Comparison of ENCODE assay signal across 8 mouse cellular contexts in genomic region chr11:74831191-74831605, GRCm38 (mm10). TPM values are rescaled to one million over a fixed set of nuclear protein-coding genes. Genes with fewer than 3 reads are reported as not detected.
DNase-seq lines count a peak whose midpoint lies in the region; ATAC-seq and TF ChIP-seq lines count a peak whose summit lies in the region.

No protein-coding gene starts in this region.

- no peaks in the 10 kb centered on the region for H3K27me3 ChIP-seq in embryonic facial prominence, embryonic 15.5 days
- no peaks in the 10 kb centered on the region for H3K27me3 ChIP-seq in hindbrain, embryonic 11.5 days (ENCODE audit: control insufficient read depth, insufficient read depth, low read length)
- H3K27me3 ChIP-seq in limb, embryonic 14.5 days (ENCODE audit: control insufficient read depth, insufficient read depth, low read length) = no peaks in the 10 kb centered on the region
- H3K27me3 ChIP-seq in midbrain, embryonic 15.5 days (replicated peaks) = no peaks in the 10 kb centered on the region

- peak; percentile 98 for DNase-seq in heart, adult 11 months
- no peak for DNase-seq in heart, adult 8-10 months (ENCODE audit: low spot score)
- peak; percentile 75 for DNase-seq in adrenal gland, postnatal 14 days
- DNase-seq in hindbrain, embryonic 11.5 days (ENCODE audit: low spot score) = peak; percentile 66
- DNase-seq in limb, embryonic 14.5 days (ENCODE audit: low spot score) = peak; percentile 10
- peak; percentile 67 for DNase-seq in testis, postnatal 14 days (ENCODE audit: low spot score)

- H3K9ac ChIP-seq in embryonic facial prominence, embryonic 15.5 days = peak overlapping the region; percentile 75
- H3K9ac ChIP-seq in hindbrain, embryonic 11.5 days (ENCODE audit: low read depth, low read length) = peak overlapping the region; percentile 72
- peak overlapping the region; percentile 81 for H3K9ac ChIP-seq in limb, embryonic 14.5 days (ENCODE audit: low read depth, low read length, severe bottlenecking)
- H3K9ac ChIP-seq in midbrain, embryonic 15.5 days = peak overlapping the region; percentile 87

- ATAC-seq in embryonic facial prominence, embryonic 15.5 days (ENCODE audit: insufficient number of reproducible peaks, low FRiP score, low TSS enrichment, low read depth) = no peak
- peak; percentile 1 for ATAC-seq in hindbrain, embryonic 11.5 days (ENCODE audit: low FRiP score)
- no peak for ATAC-seq in limb, embryonic 14.5 days (ENCODE audit: low FRiP score, low read depth)
- 0 out of 2 replicates have a peak, but pooled peaks have one; percentile 7 for ATAC-seq in midbrain, embryonic 15.5 days (replicated peaks)

- H3K36me3 ChIP-seq in embryonic facial prominence, embryonic 15.5 days = no peaks in the 10 kb centered on the region
- H3K36me3 ChIP-seq in hindbrain, embryonic 11.5 days (ENCODE audit: control insufficient read depth, insufficient read depth, low read length) = no peaks in the 10 kb centered on the region
- H3K36me3 ChIP-seq in limb, embryonic 14.5 days (ENCODE audit: control insufficient read depth, insufficient read depth, low read length) = no peaks in the 10 kb centered on the region
- no peaks in the 10 kb centered on the region for H3K36me3 ChIP-seq in midbrain, embryonic 15.5 days (replicated peaks)

- H3K9me3 ChIP-seq in embryonic facial prominence, embryonic 15.5 days (replicated peaks) = no peaks in the 10 kb centered on the region
- no peaks in the 10 kb centered on the region for H3K9me3 ChIP-seq in hindbrain, embryonic 11.5 days (ENCODE audit: control insufficient read depth, low read length)
- no peaks in the 10 kb centered on the region for H3K9me3 ChIP-seq in limb, embryonic 14.5 days (ENCODE audit: control insufficient read depth, low read length)
- no peaks in the 10 kb centered on the region for H3K9me3 ChIP-seq in midbrain, embryonic 15.5 days

- under 1% methylated on average over 35 of the region's 35 CpGs for whole genome bisulfite sequencing in embryonic facial prominence, embryonic 15.5 days
- under 1% methylated on average over 35 of the region's 35 CpGs for WGBS in hindbrain, embryonic 11.5 days
- WGBS in limb, embryonic 14.5 days = under 1% methylated on average over 35 of the region's 35 CpGs
- under 1% methylated on average over 35 of the region's 35 CpGs for WGBS in midbrain, embryonic 15.5 days

- H3K4me2 ChIP-seq in embryonic facial prominence, embryonic 15.5 days (replicated peaks) = peak overlapping the region; percentile 85
- peak overlapping the region; percentile 58 for H3K4me2 ChIP-seq in hindbrain, embryonic 11.5 days (replicated peaks; ENCODE audit: low read depth, low read length)
- H3K4me2 ChIP-seq in limb, embryonic 14.5 days (replicated peaks; ENCODE audit: low read depth, low read length, severe bottlenecking) = peak overlapping the region; percentile 79
- peak overlapping the region; percentile 87 for H3K4me2 ChIP-seq in midbrain, embryonic 15.5 days

- peaks cover 47% of the 10 kb centered on the region for H3K4me1 ChIP-seq in embryonic facial prominence, embryonic 15.5 days
- H3K4me1 ChIP-seq in hindbrain, embryonic 11.5 days (replicated peaks; ENCODE audit: control insufficient read depth, insufficient read depth, low read length) = peaks cover 13% of the 10 kb centered on the region
- H3K4me1 ChIP-seq in limb, embryonic 14.5 days (ENCODE audit: control insufficient read depth, insufficient read depth, low read length) = peaks cover 35% of the 10 kb centered on the region
- H3K4me1 ChIP-seq in midbrain, embryonic 15.5 days = peaks cover 37% of the 10 kb centered on the region

- peak overlapping the region; percentile 97 for H3K27ac ChIP-seq in embryonic facial prominence, embryonic 15.5 days (replicated peaks)
- H3K27ac ChIP-seq in hindbrain, embryonic 11.5 days (ENCODE audit: low read depth, low read length) = peak overlapping the region; percentile 89
- peak overlapping the region; percentile 79 for H3K27ac ChIP-seq in limb, embryonic 14.5 days (replicated peaks; ENCODE audit: low read depth, low read length)
- H3K27ac ChIP-seq in midbrain, embryonic 15.5 days = peak overlapping the region; percentile 96

- peak overlapping the region; percentile 96 for H3K4me3 ChIP-seq in embryonic facial prominence, embryonic 15.5 days (replicated peaks)
- peak overlapping the region; percentile 74 for H3K4me3 ChIP-seq in hindbrain, embryonic 11.5 days (ENCODE audit: low read depth, low read length)
- H3K4me3 ChIP-seq in limb, embryonic 14.5 days (replicated peaks; ENCODE audit: low read length) = peak overlapping the region; percentile 91
- H3K4me3 ChIP-seq in midbrain, embryonic 15.5 days = peak overlapping the region; percentile 92

- no peak for TF ChIP-seq POLR2A in limb, embryonic 14.5 days (IDR thresholded peaks at IDR 0.05; ENCODE audit: borderline replicate concordance, extremely low read depth, insufficient read depth, insufficient read length)

RNA-seq across cellular contexts. Expression of gene Mnt, which starts 0.5 kb away (rescaled TPM):
- 10 to 100 TPM in 3 of 4 experiments, 1 to 10 TPM in 1; 7.4 to 13.4 (median 10.2) TPM for total RNA-seq in heart, adult 8-10 months (2022)
- 22.8 and 29.9 TPM in 2 replicates for total RNA-seq in adrenal gland, postnatal 14 days (2021)
- polyA plus RNA-seq in embryonic facial prominence, embryonic 15.5 days (2015; fragmentation: Nextera tagmentation; extraction: Ambion mirVana) = 6.3 and 6.9 TPM in 2 replicates
- 4.8 and 5.0 TPM in 2 replicates for polyA plus RNA-seq in hindbrain, embryonic 11.5 days (2014; fragmentation: Nextera tagmentation; extraction: Ambion mirVana)
- 17.9 and 25.0 TPM in 2 replicates for polyA plus RNA-seq in limb, embryonic 14.5 days (2012; rRNA removed)
- polyA plus RNA-seq in limb, embryonic 14.5 days (2014; fragmentation: Nextera tagmentation; extraction: Ambion mirVana) = 6.0 and 7.1 TPM in 2 replicates
- polyA plus RNA-seq in midbrain, embryonic 15.5 days (2015; fragmentation: Nextera tagmentation; extraction: Ambion mirVana) = 9.9 and 10.2 TPM in 2 replicates

Comparison
In these comparisons a context has a peak if more than half of its experiments do, and no peak if none do; other contexts are left out.
1. ATAC-seq: peak in hindbrain, embryonic 11.5 days (single experiment) and midbrain, embryonic 15.5 days (single experiment); none in embryonic facial prominence, embryonic 15.5 days (single experiment) and limb, embryonic 14.5 days (single experiment).
2. Peak in every context shown above with its lines, with median percentiles within 50 percentile points of each other: H3K27ac ChIP-seq, H3K4me2 ChIP-seq, H3K4me3 ChIP-seq and H3K9ac ChIP-seq.